8 mouse cellular contexts compared by ENCODE assay signal in the genomic region with DNA sequence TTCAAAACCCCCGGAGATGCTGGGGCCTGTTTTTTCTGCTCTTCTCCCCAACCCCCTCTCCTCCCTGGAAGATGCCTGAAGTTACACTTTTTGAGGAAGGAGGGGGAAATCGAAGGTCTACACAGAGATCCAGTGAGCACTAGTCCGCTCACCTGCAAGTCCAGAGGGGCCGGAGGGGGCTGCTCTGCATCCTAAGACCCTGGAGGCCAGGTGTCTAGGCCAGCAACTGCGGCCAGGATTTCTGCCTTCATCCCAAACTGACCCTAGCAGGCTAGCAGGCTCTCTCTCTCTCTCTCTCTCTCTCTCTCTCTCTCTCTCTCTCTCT. TPM values are rescaled to one million over a fixed set of nuclear protein-coding genes. Genes with fewer than 3 reads are reported as not detected.
DNase-seq lines count a peak whose midpoint lies in the region; ATAC-seq and TF ChIP-seq lines count a peak whose summit lies in the region.

No protein-coding gene starts in this region.

- H3K4me2 ChIP-seq in hindbrain, embryonic 13.5 days, result peak overlapping the region; percentile 93
- peak overlapping the region; percentile 68 for H3K4me2 ChIP-seq in midbrain, embryonic 15.5 days

- ATAC-seq in hindbrain, embryonic 13.5 days (ENCODE audit: low FRiP score), result peak; percentile 25; the same call in 1 of the 2 replicates
- ATAC-seq in midbrain, embryonic 15.5 days (replicated peaks), result no peak; the same call in 1 of the 2 replicates

- TF ChIP-seq POLR2A in cortical plate, adult 2 months (IDR thresholded peaks at IDR 0.05; ENCODE audit: extremely low read depth, insufficient read depth, low read length), result no peak

- no peak for TF ChIP-seq CTCF in cortical plate, adult 2 months (IDR thresholded peaks at IDR 0.05; ENCODE audit: extremely low read depth, insufficient read depth, low read length)

- H3K9ac ChIP-seq in hindbrain, embryonic 13.5 days, result peak overlapping the region; percentile 87
- H3K9ac ChIP-seq in midbrain, embryonic 15.5 days, result peak overlapping the region; percentile 92

- H3K9me3 ChIP-seq in hindbrain, embryonic 13.5 days, result no peaks in the 10 kb centered on the region
- no peaks in the 10 kb centered on the region for H3K9me3 ChIP-seq in midbrain, embryonic 15.5 days

- DNase-seq in layer of hippocampus, postnatal 10 days (ENCODE audit: low spot score in 2 of 2), result peak; percentile 41 to 59
- no peak for DNase-seq in layer of hippocampus, adult 9-11 months
- DNase-seq in gastrocnemius, postnatal 25 days, result no peak
- no peak for DNase-seq in kidney, adult 18-20 months
- DNase-seq in spleen, adult 18-20 months, result no peak

- H3K27me3 ChIP-seq in hindbrain, embryonic 13.5 days, result no peaks in the 10 kb centered on the region
- H3K27me3 ChIP-seq in midbrain, embryonic 15.5 days (replicated peaks), result 0 out of 2 replicates have a peak, but pooled peaks cover 4% of the 10 kb centered on the region

- 0 out of 2 replicates have a peak overlapping the region, but pooled peaks have one; percentile 99 for H3K27ac ChIP-seq in cortical plate, adult 2 months (ENCODE audit: insufficient read depth, low read length)
- H3K27ac ChIP-seq in hindbrain, embryonic 13.5 days, result peak overlapping the region; percentile 89
- H3K27ac ChIP-seq in midbrain, embryonic 15.5 days, result peak overlapping the region; percentile 87

- H3K4me3 ChIP-seq in cortical plate, adult 2 months (ENCODE audit: insufficient read depth, low read length), result peak overlapping the region; percentile 100
- H3K4me3 ChIP-seq in hindbrain, embryonic 13.5 days, result peak overlapping the region; percentile 75
- H3K4me3 ChIP-seq in midbrain, embryonic 15.5 days, result peak overlapping the region; percentile 89

- peaks cover 6% of the 10 kb centered on the region for H3K4me1 ChIP-seq in cortical plate, adult 2 months (ENCODE audit: control insufficient read depth, insufficient read depth, low read length)
- H3K4me1 ChIP-seq in hindbrain, embryonic 13.5 days (replicated peaks), result peaks cover 29% of the 10 kb centered on the region
- peaks cover 31% of the 10 kb centered on the region for H3K4me1 ChIP-seq in midbrain, embryonic 15.5 days

- H3K36me3 ChIP-seq in hindbrain, embryonic 13.5 days, result peaks cover 6% of the 10 kb centered on the region; the same call in 1 of the 2 replicates
- no peaks in the 10 kb centered on the region for H3K36me3 ChIP-seq in midbrain, embryonic 15.5 days (replicated peaks)

- 5% methylated on average over 5 of the region's 5 CpGs for WGBS in hindbrain, embryonic 13.5 days
- WGBS in midbrain, embryonic 15.5 days, result 0% methylated on average over 5 of the region's 5 CpGs

RNA-seq across cellular contexts. Expression of gene Lrrc8c, which starts 0.8 kb away (rescaled TPM):
- total RNA-seq in layer of hippocampus, postnatal 10 days (2021), result 10 to 100 TPM; 24.6 to 26.1 TPM
- polyA plus RNA-seq in cortical plate, adult 2 months (2012; rRNA removed), result 13.1 and 14.0 TPM in 2 replicates
- 11.8 and 14.0 TPM in 2 replicates for polyA plus RNA-seq in hindbrain, embryonic 13.5 days (2015; fragmentation: Nextera tagmentation; extraction: Ambion mirVana)
- 13.2 and 13.6 TPM in 2 replicates for polyA plus RNA-seq in midbrain, embryonic 15.5 days (2015; fragmentation: Nextera tagmentation; extraction: Ambion mirVana)
- 1 to 10 TPM; 7.9 to 8.4 TPM for total RNA-seq in gastrocnemius, postnatal 25 days (2021)

Comparison
In these comparisons a context has a peak if more than half of its experiments do, and no peak if none do; other contexts are left out.
1. DNase-seq: peak in layer of hippocampus, postnatal 10 days (2 of 2); none in layer of hippocampus, adult 9-11 months (single experiment), gastrocnemius, postnatal 25 days (single experiment), kidney, adult 18-20 months (single experiment) and spleen, adult 18-20 months (0 of 2).
2. Peak in every context shown above with its lines, with median percentiles within 50 percentile points of each other: H3K27ac ChIP-seq and H3K4me3 ChIP-seq.